Mouse (Mus musculus) kidney, embryonic 15.5 days (tissue): Measurements from ENCODE around the gene Hcn3. TPM values are rescaled to one million over a fixed set of nuclear protein-coding genes. Genes with fewer than 3 reads are reported as not detected.
A peak's percentile ranks its signal among the peaks of the same experiment; 100 is the strongest.

Experiments used
- ATAC-seq: fragments of 200-750 bp; cut with Nextera tagmentation; replicated peaks from 2 replicates; pipeline ENCODE4 v1.8.0; 2017; ENCODE audit warnings: moderate TSS enrichment; ENCODE audit not compliant: low FRiP score
- H3K27ac ChIP-seq: fragments of 300-500 bp; sonication (generic); 2 replicates; pipeline ENCODE4 v1.5.1; 2015; ENCODE audit warnings: mild to moderate bottlenecking, inconsistent platforms
- H3K27me3 ChIP-seq: fragments of 300-500 bp; sonication (generic); 2 replicates; pipeline ENCODE4 v1.6.1; 2015; ENCODE audit warnings: inconsistent platforms
- H3K36me3 ChIP-seq: fragments of 300-500 bp; sonication (generic); 2 replicates; pipeline ENCODE4 v1.6.1; 2015; ENCODE audit warnings: inconsistent platforms
- H3K4me1 ChIP-seq: fragments of 300-500 bp; sonication (generic); 2 replicates; pipeline ENCODE4 v1.6.1; 2015; ENCODE audit warnings: inconsistent platforms
- H3K4me2 ChIP-seq: fragments of 300-500 bp; sonication (generic); 2 replicates; pipeline ENCODE4 v1.6.1; 2015; ENCODE audit warnings: moderate library complexity, mild to moderate bottlenecking, inconsistent platforms
- H3K4me3 ChIP-seq: fragments of 300-500 bp; sonication (generic); replicated peaks from 2 replicates; pipeline ENCODE4 v1.5.1; 2015; ENCODE audit warnings: mild to moderate bottlenecking, inconsistent platforms
- H3K9ac ChIP-seq: fragments of 300-500 bp; sonication (generic); 2 replicates; pipeline ENCODE4 v1.6.1; 2015; ENCODE audit warnings: mild to moderate bottlenecking, inconsistent platforms
- H3K9me3 ChIP-seq: fragments of 300-500 bp; sonication (generic); replicated peaks from 2 replicates; pipeline ENCODE4 v1.6.1; 2016; ENCODE audit warnings: inconsistent platforms
- WGBS: fragments of 180-500 bp; shearing (Covaris S2); methylation state at CpG from one replicate; pipeline ENCODE4 v1.1.7; 2015; ENCODE audit warnings: mixed read lengths; 5-methylcytosine and 5-hydroxymethylcytosine counted together
- polyA plus RNA-seq: library from polyadenylated mRNA; unstranded; fragments of >200 nt; fragmentation: Nextera tagmentation; extraction: Ambion mirVana; gene quantifications from 2 replicates; pipeline ENCODE4 v1.2.1, GENCODE M21; 2015

Hcn3 gene
- polyA plus RNA-seq, 1 experiment from 2014 or later, result 3.1 TPM

DNA sequence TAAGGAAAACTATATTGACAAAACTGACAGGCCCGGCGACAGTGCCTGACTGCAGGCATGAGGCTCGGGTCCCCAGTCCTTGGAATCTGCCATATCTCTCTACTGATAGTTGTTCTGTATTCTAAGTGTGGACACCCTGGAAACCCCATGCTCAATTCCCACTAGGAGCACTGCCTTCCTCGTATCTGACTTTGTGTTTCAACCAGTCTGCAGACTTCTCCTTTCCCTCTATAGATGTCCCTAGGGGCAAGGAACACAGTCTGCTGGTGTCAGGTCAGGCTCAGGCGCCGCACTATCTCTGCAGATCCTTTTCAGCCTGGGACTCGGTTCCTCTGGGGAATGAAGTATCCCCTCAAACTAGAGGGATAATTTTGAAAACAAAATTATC is 26.9 kb downstream of the Hcn3 start:
- Histone ChIP-seq H3K4me2 (no peak overlapping the region), H3K9ac (no peak overlapping the region), H3K27ac (no peak overlapping the region), H3K36me3 (no peaks in the 10 kb centered on the region), H3K27me3 (peaks cover 5% of the 10 kb centered on the region; the same call in 1 of the 2 replicates), H3K4me3 (no peak overlapping the region), H3K9me3 (no peaks in the 10 kb centered on the region), H3K4me1 (peaks cover 14% of the 10 kb centered on the region)
- ATAC-seq, result no peak
- 83% methylated on average over 7 of the region's 7 CpGs for WGBS

DNA sequence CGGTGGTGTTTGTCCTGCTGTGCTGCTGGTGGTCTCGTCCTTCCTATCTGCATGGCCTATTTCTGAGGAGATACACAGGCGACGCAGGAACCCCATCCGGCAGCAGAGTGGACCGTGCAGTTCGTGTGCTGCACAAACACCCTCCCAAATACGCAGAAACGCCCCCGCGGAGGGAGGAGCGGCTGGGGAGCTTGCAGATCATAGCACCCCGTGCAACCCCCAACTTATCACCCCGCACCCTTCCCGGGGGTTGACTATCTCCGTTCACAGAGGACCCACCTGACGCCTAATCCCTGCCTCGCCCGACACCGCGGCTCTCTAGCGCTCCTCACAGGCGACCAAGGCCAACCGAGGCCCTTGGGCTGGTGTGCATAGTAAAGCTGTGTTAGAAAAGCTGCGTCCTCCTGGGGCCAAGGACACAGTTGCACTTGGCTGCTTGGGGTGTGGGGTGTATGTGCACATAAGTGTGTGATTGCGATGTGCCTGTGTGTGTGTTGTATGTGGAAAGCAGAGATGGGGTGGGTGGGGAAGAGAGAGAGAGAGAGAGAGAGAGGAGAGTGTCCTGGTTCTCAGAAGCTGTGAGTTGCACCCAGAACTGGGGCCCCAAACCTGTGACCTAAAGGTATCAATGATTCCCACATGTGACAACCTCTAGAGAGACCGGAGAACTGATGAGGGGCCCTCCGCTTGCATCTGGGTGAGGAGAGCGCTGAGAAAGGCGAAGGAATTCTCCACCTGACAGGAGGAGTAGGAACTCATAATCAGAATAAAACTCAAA is 27.5 kb downstream of the Hcn3 start:
- Histone ChIP-seq H3K9me3 (no peaks in the 10 kb centered on the region), H3K9ac (peak overlapping the region; percentile 51; the same call in 1 of the 2 replicates), H3K4me1 (peaks cover 14% of the 10 kb centered on the region), H3K27me3 (peaks cover 5% of the 10 kb centered on the region; the same call in 1 of the 2 replicates), H3K4me2 (peak overlapping the region; percentile 82), H3K27ac (no peak overlapping the region), H3K4me3 (peak overlapping the region; percentile 44), H3K36me3 (no peaks in the 10 kb centered on the region)
- peak; percentile 71 for ATAC-seq
- 14% methylated on average over 30 of the region's 30 CpGs for WGBS

DNA sequence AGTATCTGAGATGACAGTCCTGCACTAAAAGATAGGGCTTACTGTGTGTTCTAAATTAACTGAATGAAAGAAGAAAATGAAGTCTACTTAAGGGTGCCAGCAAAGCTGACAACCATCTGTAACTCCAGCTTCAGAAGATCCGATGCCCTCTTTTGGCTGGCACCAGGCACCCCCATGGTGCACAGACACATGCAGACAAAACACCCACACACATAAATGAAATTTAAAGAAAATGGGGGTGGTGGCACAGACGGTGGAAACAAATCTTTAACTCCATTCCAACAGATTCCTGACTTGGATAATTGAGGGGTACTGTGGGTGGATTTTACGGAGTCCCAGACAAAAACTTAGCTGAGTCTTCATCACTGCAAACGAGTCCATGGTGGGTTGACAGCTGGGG is 28.2 kb downstream of the Hcn3 start:
- no peaks in the 10 kb centered on the region for H3K36me3 ChIP-seq
- peaks cover 5% of the 10 kb centered on the region; the same call in 1 of the 2 replicates for H3K27me3 ChIP-seq
- H3K9ac ChIP-seq, result peak overlapping the region; percentile 51; the same call in 1 of the 2 replicates
- H3K4me2 ChIP-seq, result peak overlapping the region; percentile 82
- H3K9me3 ChIP-seq, result no peaks in the 10 kb centered on the region
- H3K4me3 ChIP-seq, result peak overlapping the region; percentile 44
- ATAC-seq, result no peak
- no peak overlapping the region for H3K27ac ChIP-seq
- WGBS, result 45% methylated on average over 4 of the region's 4 CpGs
- H3K4me1 ChIP-seq, result peaks cover 12% of the 10 kb centered on the region

- Histone ChIP-seq H3K36me3 (no peaks in the 10 kb centered on the region), H3K4me3 (no peak overlapping the region), H3K4me2 (no peak overlapping the region), H3K27me3 (peaks cover 5% of the 10 kb centered on the region; the same call in 1 of the 2 replicates), H3K9ac (no peak overlapping the region), H3K4me1 (peaks cover 12% of the 10 kb centered on the region), H3K9me3 (no peaks in the 10 kb centered on the region), H3K27ac (no peak overlapping the region)
- ATAC-seq, result no peak
- 85% methylated on average over 3 of the region's 3 CpGs for WGBS
These were observed 30.1 kb downstream of the Hcn3 start for GRCm38 (mm10) chr3:89129908-89130307.

DNA sequence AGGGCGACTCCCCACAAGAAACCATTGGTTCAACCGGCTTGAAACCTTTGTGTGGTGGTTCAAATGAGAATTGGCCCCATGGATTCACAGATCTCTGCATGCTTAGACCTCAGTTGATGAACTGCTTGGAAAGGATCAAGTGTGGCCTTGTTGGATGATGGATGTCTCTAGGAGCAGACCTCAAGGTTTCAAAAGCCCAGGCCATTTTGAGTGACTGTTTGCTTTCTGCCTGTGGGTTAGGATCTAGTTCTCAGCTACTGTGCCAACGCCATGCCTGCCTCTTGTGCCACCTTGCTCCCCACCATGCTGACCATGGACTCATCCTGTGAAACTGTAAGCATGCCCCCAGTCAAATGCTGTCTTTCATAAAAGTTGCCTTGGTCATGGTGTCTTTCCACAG is 34.0 kb downstream of the Hcn3 start:
- no peaks in the 10 kb centered on the region for H3K9me3 ChIP-seq
- WGBS, result 89% methylated on average over 3 of the region's 3 CpGs
- H3K4me2 ChIP-seq, result no peak overlapping the region
- H3K4me3 ChIP-seq, result no peak overlapping the region
- H3K4me1 ChIP-seq, result 0 out of 2 replicates have a peak, but pooled peaks cover 3% of the 10 kb centered on the region
- H3K27me3 ChIP-seq, result no peaks in the 10 kb centered on the region
- ATAC-seq, result no peak
- no peaks in the 10 kb centered on the region for H3K36me3 ChIP-seq
- H3K9ac ChIP-seq, result no peak overlapping the region
- H3K27ac ChIP-seq, result no peak overlapping the region

DNA sequence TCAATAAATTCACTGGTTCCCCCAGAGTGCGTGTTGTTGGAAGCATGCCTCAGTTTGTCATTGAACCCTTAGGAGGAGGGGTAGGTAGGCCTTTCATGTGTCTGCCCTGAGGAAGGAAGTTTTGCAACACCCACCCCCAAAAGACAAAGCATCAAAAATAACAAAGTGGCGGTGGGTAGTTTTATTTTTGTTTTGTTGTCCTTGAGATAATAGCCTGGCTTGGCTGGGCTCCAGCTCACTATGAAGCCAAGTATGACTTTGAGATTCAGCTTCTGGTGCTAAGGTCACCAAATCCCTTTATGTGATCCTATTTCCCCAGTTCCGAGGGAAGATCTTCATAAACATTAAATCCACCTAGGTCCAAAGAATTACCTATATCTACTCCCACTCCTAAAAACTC is 35.8 kb downstream of the Hcn3 start:
- H3K36me3 ChIP-seq, result no peaks in the 10 kb centered on the region
- 65% methylated on average over 3 of the region's 3 CpGs for WGBS

DNA sequence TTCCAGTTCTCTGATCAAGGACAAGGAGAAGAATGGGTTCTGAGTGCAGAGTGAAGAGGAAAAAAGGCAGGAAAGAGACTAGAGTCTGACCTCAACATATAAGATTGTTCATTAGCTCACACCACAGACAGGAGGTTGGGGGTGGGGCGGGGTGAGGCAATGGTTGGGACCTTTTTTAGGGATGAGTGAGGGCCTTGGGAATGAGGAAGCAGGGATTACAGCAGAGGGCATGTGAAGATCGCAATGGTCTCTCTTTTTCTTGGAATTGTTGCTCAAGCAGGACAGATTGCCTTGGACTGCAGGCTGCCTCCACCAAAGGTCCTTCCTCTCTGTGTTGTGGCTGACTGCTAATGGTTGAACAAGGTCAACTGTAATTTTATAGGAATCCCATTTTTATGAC is 36.7 kb downstream of the Hcn3 start:
- H3K4me1 ChIP-seq, result 0 out of 2 replicates have a peak, but pooled peaks cover 3% of the 10 kb centered on the region
- no peak overlapping the region for H3K9ac ChIP-seq
- H3K27me3 ChIP-seq, result no peaks in the 10 kb centered on the region
- WGBS, result 77% methylated on average over 2 of the region's 2 CpGs
- no peaks in the 10 kb centered on the region for H3K9me3 ChIP-seq
- ATAC-seq, result no peak
- no peak overlapping the region for H3K27ac ChIP-seq
- H3K4me2 ChIP-seq, result no peak overlapping the region
- H3K36me3 ChIP-seq, result no peaks in the 10 kb centered on the region
- H3K4me3 ChIP-seq, result no peak overlapping the region

More for the DNA sequence above, 35.8 kb downstream of the Hcn3 start:
- Histone ChIP-seq H3K9me3 (no peaks in the 10 kb centered on the region), H3K4me2 (no peak overlapping the region), H3K27me3 (no peaks in the 10 kb centered on the region), H3K4me3 (no peak overlapping the region), H3K27ac (no peak overlapping the region), H3K4me1 (0 out of 2 replicates have a peak, but pooled peaks cover 3% of the 10 kb centered on the region), H3K9ac (no peak overlapping the region)
- no peak for ATAC-seq

DNA sequence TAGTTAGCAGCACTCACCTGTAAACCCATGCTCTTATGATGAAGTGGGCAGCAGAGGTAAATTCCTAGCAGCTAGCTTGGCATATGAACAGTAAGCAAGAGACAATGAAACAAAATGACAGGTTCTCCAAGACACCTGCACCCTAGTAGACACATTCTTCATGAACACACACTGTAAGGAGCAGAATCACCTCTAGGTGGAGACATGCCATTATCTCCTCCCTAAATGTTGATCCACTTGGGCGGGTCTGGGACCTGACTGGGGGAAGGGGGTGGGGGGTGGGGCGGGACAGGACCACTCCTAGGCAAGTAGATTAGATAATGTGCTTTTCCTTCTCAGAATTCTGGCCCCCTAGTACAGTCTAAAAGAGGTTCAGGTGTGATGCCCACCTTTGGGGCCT is 44.5 kb downstream of the Hcn3 start:
- peaks cover 5% of the 10 kb centered on the region for H3K4me1 ChIP-seq
- H3K4me3 ChIP-seq, result no peak overlapping the region
- WGBS, result 6% methylated on average over 2 of the region's 2 CpGs
- H3K36me3 ChIP-seq, result no peaks in the 10 kb centered on the region
- no peak overlapping the region for H3K9ac ChIP-seq
- no peak overlapping the region for H3K27ac ChIP-seq
- peak; percentile 64; the same call in 1 of the 2 replicates for ATAC-seq
- H3K27me3 ChIP-seq, result no peaks in the 10 kb centered on the region
- no peaks in the 10 kb centered on the region for H3K9me3 ChIP-seq
- no peak overlapping the region for H3K4me2 ChIP-seq

DNA sequence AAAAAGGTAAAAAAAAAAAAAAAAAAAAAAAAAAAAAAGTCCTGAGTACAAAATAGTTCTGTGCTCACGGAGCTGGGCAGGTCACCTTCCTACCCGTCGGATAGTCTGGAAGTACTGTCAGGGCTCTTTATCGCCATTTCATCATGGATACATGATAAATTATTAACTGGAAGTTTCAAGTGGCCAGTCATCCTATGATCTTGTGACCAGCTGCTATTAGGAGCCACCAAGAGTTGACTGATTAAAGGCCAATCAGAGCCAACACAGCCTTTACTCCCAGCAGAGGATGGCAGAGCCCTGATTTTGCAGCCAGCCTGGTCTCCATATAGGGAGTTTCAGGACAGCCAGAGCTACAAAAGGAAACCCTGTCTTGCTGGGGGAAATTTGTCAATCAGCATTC is 46.9 kb downstream of the Hcn3 start:
- H3K9me3 ChIP-seq, result no peaks in the 10 kb centered on the region
- no peak overlapping the region for H3K4me2 ChIP-seq
- H3K36me3 ChIP-seq, result no peaks in the 10 kb centered on the region
- 63% methylated on average over 4 of the region's 4 CpGs for WGBS
- no peak overlapping the region for H3K9ac ChIP-seq
- no peaks in the 10 kb centered on the region for H3K27me3 ChIP-seq
- no peak overlapping the region for H3K4me3 ChIP-seq
- peak overlapping the region; percentile 46; the same call in 1 of the 2 replicates for H3K27ac ChIP-seq
- ATAC-seq, result 0 out of 2 replicates have a peak, but pooled peaks have one; percentile 43
- H3K4me1 ChIP-seq, result peaks cover 5% of the 10 kb centered on the region

GRCm38 (mm10) chr3:89108146-89108545 is 51.9 kb downstream of the Hcn3 start:
- 54% methylated on average over 1 of the region's 1 CpGs for WGBS
- Histone ChIP-seq H3K27ac (no peak overlapping the region), H3K4me3 (no peak overlapping the region), H3K4me1 (peaks cover 5% of the 10 kb centered on the region), H3K9ac (no peak overlapping the region), H3K36me3 (no peaks in the 10 kb centered on the region), H3K4me2 (no peak overlapping the region), H3K27me3 (no peaks in the 10 kb centered on the region), H3K9me3 (no peaks in the 10 kb centered on the region)
- no peak for ATAC-seq

- H3K9me3 ChIP-seq, result no peaks in the 10 kb centered on the region
- H3K4me1 ChIP-seq, result peaks cover 7% of the 10 kb centered on the region
- WGBS, result 70% methylated on average over 3 of the region's 3 CpGs
- H3K27me3 ChIP-seq, result no peaks in the 10 kb centered on the region
- no peaks in the 10 kb centered on the region for H3K36me3 ChIP-seq
- no peak overlapping the region for H3K4me2 ChIP-seq
- no peak overlapping the region for H3K27ac ChIP-seq
- H3K4me3 ChIP-seq, result no peak overlapping the region
- ATAC-seq, result no peak
- H3K9ac ChIP-seq, result no peak overlapping the region
These were observed 52.5 kb downstream of the Hcn3 start for GRCm38 (mm10) chr3:89107545-89107944.

DNA sequence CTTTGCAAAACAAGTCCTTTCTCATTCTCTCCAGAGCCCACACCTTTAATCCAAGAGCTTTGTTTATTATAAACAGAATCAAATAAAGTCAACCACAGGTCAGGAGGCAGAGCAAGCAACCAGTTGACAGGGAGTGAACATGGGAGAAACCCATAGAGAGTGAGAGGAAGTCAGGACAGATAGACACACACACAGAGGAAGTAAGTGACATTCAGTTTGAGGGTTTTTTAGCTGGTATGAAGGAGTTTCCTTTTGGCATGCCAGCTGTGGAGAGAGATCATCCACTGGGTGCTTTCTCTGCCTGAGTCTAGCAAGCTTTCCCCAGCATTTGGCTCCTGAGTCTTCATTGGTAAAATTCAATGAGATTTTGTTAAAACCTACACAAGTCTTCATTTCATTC is 53.1 kb downstream of the Hcn3 start:
- no peak overlapping the region for H3K9ac ChIP-seq
- H3K4me2 ChIP-seq, result no peak overlapping the region

More for the DNA sequence above, 53.1 kb downstream of the Hcn3 start:
- Histone ChIP-seq H3K4me1 (peaks cover 12% of the 10 kb centered on the region), H3K4me3 (no peak overlapping the region), H3K27ac (no peak overlapping the region), H3K9me3 (no peaks in the 10 kb centered on the region), H3K27me3 (no peaks in the 10 kb centered on the region), H3K36me3 (no peaks in the 10 kb centered on the region)
- ATAC-seq, result no peak
